Mouse (Mus musculus) spleen, postnatal 0 days (tissue): ENCODE data around the gene Tinagl1. TPM values are rescaled to one million over a fixed set of nuclear protein-coding genes. Genes with fewer than 3 reads are reported as not detected.

Experiments used
- polyA plus RNA-seq: library from polyadenylated mRNA; unstranded; fragments of >200 nt; fragmentation: Nextera tagmentation; extraction: Ambion mirVana; gene quantifications from 2 replicates; pipeline ENCODE4 v1.2.1, GENCODE M21; 2015

The Tinagl1 gene
- 50.1 and 66.3 TPM in 2 replicates for polyA plus RNA-seq

GRCm38 (mm10) chr4:130175072-130175711 is at the start of gene Tinagl1:
Tinagl1 (minus strand) TSS chr4:130175122.

GRCm38 (mm10) chr4:130222179-130222578 is 47.3 kb upstream of the Tinagl1 start, which contains the start of gene Gm853:
Gm853 (minus strand) TSS chr4:130222401.

DNA sequence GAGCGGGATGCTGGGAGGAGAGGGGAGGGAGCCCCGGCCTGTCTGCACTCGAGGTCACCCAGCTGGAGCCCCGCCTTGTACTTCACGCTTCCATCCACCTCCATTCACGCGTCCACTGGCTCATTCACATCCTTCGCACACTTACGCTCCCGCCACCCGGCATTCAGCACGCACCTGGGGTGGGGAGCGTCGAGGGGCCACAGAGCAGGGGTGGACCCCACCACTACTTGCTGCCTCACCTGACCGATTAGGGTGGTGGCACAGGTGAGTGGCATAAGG is 35.8 kb downstream of the Tinagl1 start, which contains the start of gene Hcrtr1:
Gene Hcrtr1 (minus strand): TSS at position 146 of the 279 bp plus-strand sequence.

Other genes starting within 250 kb of the Tinagl1 start
- 0.05 and 0.07 TPM in 2 replicates for gene Spocd1, start 245.9 kb downstream of the Tinagl1 start, polyA plus RNA-seq
- 0.69 and 0.83 TPM in 2 replicates for gene Adgrb2, start 190.3 kb downstream of the Tinagl1 start, polyA plus RNA-seq
- gene Col16a1, start 127.3 kb downstream of the Tinagl1 start, polyA plus RNA-seq, result 15.1 and 23.3 TPM in 2 replicates
- 43.6 and 47.6 TPM in 2 replicates for gene Pef1, start 72.6 kb downstream of the Tinagl1 start, polyA plus RNA-seq
- gene Hcrtr1, start 35.8 kb downstream of the Tinagl1 start, polyA plus RNA-seq, result 0.18 and 0.28 TPM in 2 replicates
- not detected in 2 replicates for gene Gm853, start 47.3 kb upstream of the Tinagl1 start, polyA plus RNA-seq
- gene Serinc2, start 104.1 kb upstream of the Tinagl1 start, polyA plus RNA-seq, result 2.2 and 2.9 TPM in 2 replicates
- gene Fabp3, start 133.5 kb upstream of the Tinagl1 start, polyA plus RNA-seq, result 1.6 and 1.7 TPM in 2 replicates
- gene Gm10570, start 133.6 kb upstream of the Tinagl1 start, polyA plus RNA-seq, result not detected in 2 replicates
- gene Zcchc17, start 184.8 kb upstream of the Tinagl1 start, polyA plus RNA-seq, result 53.7 and 55.3 TPM in 2 replicates
- 102 and 110 TPM in 2 replicates for gene Snrnp40, start 185.0 kb upstream of the Tinagl1 start, polyA plus RNA-seq